Mouse (Mus musculus) neutrophil, adult 5-6 weeks (primary cell): ENCODE results near the gene Traf2. TPM values are rescaled to one million over a fixed set of nuclear protein-coding genes. Genes with fewer than 3 reads are reported as not detected.
A peak's percentile ranks its signal among the peaks of the same experiment; 100 is the strongest.
"Not testable (repeated sequence)": the region's sequence is repeated elsewhere in the genome, so short reads cannot be mapped to it uniquely, and the experiment has no call there.

Source experiments
- ATAC-seq: fragments of 151-379, 151-347 bp; 2 replicates; pipeline ENCODE4 v1.8.0; 2017; ENCODE audit warnings: mild to moderate bottlenecking, moderate TSS enrichment; ENCODE audit not compliant: insufficient number of reproducible peaks, poor library complexity, low FRiP score, severe bottlenecking; ENCODE audit errors: extremely low read depth
- total RNA-seq: library from RNA; stranded (forward); fragments of 200-1000 nt; gene quantifications from 2 replicates; pipeline ENCODE4 v1.2.3, GENCODE M21; 2017

Gene Traf2
- total RNA-seq, 1 experiment from 2014 or later: 30.4 TPM

DNA sequence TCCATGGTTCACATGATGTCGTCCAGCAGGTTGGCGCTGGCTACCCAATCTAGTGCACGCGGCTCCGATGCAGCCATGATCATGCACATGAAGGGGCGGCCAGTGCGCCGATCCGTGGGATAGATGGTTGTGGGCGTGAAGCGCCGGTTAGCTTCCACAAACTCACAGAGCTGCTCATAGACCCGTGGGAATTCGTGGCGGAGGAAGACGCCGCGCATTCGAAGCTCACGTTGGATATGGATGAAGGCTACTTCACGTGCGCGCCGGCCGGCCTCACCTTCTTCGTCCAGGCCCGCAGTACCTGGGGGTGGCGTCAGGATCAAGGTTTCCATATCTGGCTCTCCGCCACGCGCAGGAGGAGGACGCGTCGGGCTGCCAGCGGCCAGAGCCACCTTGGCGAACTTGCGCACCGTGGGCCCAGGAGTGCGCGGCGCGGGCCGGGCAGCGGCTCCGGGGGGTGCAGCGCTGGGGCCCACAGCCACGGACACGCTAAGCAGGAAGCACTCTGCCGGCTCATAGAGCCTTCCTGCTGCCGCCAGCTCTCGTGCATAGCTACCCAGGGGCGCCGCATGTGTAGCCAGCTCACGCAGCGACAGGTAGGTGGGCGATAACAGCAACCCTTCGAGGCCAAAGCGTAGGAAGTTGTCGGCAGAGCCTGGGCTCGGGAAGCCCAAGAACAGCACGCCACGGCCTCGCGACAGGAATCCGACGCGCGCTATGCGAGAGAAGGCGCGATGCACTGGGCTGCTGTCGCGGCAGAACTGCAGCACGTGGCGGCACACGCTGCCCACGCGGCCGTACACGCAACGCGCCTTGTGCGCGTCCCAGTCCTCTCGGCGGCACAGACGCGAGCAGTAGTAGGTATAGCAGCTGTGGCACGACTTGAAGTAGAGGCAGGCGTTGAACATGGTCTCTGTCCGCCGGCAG is 30.5 kb upstream of the Traf2 start:
- no peak for ATAC-seq

- no peak for ATAC-seq
Observed at GRCm38 (mm10) chr2:25576028-25576850, 29.5 kb upstream of the Traf2 start.

- no peak for ATAC-seq
Observed at GRCm38 (mm10) chr2:25575432-25576027, 28.8 kb upstream of the Traf2 start.

DNA sequence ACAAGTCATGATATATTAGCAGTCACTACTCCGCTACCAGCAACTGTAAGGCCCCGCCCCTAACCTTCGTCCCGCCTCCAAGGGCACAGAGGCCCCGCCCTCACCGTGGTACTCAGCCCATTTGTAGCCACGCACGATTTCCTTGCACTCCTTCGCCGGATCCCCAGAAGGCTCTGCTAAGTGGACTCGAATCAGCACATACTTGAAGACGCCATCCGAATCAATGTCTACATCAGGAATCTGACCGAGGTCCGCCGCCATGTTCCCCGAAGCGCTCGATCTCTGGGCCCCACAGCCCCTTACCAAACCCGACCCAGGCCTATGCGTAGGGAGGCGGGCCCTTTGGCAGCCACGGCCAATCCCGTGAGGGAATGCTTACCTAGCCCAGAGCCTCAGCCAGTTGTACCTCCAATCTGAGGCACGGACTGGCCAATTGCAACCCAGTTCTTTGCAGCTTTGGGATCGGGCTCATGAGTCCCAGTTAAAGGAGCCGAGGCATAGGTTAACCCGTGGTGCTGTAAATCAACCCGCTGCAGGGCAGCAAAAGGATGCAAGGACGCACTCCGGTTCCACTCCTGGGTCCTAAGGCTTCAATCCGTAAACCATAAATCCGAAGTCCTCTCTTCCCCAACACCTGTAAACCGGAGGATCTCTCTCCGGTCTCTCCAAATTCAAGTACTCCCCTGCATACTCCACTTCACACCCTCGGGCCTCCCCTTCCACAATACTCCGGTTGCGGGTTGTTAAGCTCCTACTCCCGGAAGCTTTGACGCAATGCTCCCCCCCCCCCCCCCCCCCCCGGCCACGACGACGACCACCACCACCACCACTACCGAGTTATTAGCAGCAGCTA is 28.1 kb upstream of the Traf2 start, which contains the start of the genes Mamdc4 and Phpt1:
TSS of gene Mamdc4 (minus strand) at position 267 of the 853 bp plus-strand sequence.
TSS of gene Phpt1 (minus strand) at position 646 of the 853 bp plus-strand sequence.
- peak; percentile 87 for ATAC-seq

- ATAC-seq: no peak
Observed at GRCm38 (mm10) chr2:25574136-25574535, 27.4 kb upstream of the Traf2 start.

GRCm38 (mm10) chr2:25573068-25573467 is 26.3 kb upstream of the Traf2 start:
- ATAC-seq: no peak

DNA sequence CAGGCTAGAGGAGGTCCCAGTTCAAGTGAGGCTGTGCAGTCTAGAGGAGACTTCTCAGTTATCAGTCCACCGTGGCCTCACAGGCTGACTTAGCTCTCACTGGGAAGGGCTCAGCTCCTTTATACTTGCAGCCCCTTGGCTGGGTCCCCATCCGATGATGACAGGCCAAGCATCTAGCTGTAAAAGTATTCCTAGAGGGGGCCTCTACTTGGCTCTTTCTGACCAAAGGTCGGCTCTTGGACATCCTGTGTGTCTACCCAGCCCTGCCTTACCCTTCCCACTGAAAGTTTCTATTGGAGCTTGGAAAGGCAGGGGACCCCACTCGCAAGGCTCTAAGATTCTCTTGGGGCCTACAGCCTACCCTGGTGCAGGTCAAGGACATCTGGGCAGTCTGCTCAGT is 24.5 kb upstream of the Traf2 start:
- no peak for ATAC-seq

DNA sequence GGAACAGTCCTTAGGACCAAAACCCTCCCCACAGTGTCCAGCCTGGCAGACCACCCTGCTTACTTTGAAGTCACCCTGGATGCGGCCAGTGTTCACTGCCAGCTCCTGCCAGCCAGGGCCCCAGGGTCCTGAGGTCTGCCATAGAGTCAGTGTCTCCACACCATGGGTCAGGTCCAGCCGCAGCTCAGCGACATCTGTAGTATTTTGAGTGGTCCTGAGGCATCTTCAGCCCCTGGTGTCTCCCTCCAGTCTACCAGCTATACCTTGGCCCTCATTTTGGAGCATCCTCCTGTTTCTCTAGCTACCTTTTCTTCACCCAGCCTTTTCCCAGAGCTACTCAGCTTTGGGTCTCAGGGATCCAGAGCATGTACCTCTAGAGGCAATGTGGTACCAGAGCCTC is 22.6 kb upstream of the Traf2 start:
- no peak for ATAC-seq

DNA sequence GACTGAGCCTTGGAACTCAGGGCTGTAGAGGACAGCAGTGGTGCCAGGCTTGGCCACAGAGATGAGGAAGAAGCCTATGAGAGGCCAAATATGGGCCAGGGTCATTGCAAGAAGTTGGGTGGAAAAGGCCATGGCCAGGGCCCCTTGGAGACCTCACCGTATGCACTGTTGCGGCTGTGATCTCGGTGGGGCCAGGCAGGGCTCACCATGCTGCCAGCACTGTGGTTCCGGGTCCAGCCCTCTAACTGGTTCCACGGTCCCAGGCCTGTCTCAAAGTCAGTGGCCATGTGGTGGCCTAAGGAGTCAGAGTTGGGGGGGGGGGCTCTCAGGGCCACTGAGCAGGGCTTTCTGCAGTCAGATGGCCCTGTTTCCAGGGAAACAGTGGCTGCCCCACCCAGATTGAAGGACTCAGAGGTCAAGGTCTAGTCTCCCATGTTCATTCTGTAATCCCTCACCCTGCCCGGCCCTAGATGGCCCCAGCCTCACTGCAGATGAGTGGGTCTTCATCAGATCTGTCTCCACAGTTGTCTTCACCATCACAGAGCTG is 21.8 kb upstream of the Traf2 start:
- ATAC-seq: no peak

DNA sequence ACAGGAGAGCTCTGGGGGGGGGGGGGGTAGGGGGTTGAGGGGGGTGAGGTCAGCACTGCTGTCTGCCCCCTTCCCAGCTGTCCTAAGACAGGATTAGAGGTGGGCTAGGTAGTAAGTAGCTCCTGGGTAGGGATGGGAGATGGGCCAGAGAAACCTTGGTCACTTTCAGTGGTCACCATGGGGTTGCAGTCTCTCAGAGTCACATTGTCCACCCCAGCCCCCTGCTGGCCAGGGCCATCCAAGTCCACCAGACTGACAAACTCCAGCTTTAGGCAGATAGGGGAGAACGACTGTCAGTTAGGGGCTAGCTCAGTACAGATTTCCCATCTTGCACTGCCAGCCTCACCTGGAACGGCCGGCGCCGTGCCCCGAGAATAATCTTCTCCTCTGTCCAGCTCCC is 19.8 kb upstream of the Traf2 start:
- no peak for ATAC-seq

GRCm38 (mm10) chr2:25565741-25566140 is 19.0 kb upstream of the Traf2 start:
- ATAC-seq: no peak

GRCm38 (mm10) chr2:25561946-25562345 is 15.2 kb upstream of the Traf2 start:
- no peak for ATAC-seq

DNA sequence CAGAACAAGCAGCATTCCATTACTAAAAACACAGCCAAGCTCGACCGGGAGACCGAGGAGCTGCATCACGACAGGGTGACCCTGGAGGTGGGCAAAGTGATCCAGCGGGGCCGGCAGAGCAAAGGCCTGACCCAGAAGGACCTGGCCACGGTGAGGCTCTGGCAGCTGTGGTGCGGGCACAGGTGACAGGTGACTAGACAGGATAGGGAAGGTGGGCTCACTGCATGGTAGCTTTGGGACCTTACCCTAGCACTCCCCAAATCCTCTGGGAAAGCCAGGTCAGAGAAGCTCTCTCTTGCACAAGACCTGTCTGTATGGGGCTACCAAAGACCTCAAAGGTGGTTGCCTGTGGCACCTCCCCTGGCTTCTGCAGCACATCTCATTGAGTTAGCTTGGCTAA is 13.8 kb upstream of the Traf2 start:
- ATAC-seq: no peak

DNA sequence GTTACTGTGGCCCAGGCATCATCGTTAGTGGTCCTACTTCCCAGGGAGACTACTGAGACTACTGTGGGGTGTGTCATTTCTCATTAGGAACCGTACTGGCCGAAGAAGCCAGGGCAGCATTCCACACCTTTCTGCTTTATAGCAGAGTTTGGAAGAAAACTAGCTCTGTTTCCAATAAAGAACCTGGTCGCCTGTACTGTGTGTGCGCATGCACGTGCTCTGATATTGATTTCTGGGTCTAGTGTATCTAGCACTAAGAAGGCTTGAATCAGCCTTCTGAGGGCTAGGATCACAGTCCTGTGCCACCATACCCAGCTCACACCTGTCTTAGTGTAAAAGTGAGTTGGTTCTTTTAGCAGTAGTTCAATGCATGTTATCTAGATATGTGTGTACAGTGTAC is 12.0 kb upstream of the Traf2 start:
- ATAC-seq: no peak

DNA sequence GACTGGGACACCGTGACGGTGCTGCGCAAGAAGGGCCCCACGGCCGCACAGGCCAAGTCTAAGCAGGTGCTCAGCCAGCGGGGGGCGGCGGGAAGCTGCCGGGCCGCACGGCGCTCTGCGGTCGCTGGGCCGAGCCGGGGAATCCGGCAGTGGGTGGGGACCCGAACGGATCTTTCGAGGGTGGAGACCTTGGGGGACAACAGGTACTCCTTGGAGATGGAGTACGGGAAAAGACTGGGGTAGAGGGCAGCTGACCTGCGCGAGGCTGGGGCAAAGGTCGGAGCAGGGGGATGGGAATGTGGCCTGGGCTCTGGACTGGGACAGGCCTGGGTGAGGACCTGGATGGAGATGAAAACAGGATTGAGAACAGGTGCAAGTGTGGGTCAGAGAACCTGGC is 11.2 kb upstream of the Traf2 start:
- no peak for ATAC-seq

DNA sequence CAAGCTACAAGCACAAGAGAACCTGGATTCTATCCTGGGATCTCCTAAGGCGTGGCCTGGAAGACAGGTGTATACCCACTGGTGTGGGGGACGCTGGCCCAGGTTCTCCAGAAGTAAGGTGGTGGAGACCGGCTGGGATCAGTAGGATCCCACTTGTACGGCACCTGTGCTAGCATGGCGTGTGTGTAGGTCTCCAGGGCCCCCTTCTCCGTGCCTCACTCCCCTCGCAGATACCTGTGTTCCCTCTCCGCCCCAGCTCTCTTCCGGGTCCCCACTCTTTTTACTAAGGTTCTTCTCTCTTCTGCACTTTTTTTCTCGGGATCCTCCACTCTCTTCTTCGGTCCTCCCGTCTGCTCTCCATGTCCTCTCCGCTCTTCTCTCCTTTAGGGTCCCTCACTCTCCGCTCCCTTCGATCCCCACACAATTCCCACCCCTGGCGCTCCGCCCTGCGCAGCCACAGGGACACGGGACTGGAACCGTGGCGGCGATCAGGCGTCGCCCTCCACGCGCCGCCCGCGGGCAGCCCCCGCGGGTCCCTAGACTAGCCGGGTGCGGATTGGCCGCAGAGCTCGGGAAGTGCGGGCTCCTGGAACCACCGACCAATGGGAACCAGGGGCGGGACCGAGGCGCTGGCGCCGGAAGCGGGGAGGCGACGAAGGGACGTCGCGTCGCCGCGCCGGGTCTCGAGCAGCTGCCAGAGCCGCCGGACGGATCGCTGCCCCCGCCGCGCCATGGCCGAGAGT is 10.7 kb upstream of the Traf2 start, which contains the start of gene Edf1:
TSS of gene Edf1 (plus strand) at position 627 of the 743 bp plus-strand sequence.
- peak; percentile 93 for ATAC-seq

DNA sequence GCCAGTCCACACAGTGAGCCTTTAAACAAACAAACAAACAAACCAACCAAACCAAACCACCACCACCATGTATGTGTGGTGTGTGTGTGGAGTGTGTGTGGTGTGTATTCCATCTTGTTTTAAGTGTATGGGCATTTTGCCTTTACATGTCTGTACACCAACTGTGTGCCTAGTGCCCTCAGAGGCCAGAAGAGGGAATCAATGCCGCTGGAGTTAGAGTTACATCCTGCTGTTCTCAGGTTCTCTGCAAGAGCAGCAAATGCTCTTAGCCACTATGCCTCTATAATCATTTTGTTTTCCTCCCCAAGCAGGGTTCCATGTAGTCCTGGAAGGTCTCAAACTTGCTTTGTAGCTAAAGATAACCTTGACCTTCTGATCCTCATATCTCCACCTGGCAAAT is 9.6 kb upstream of the Traf2 start:
- ATAC-seq: no peak

- not testable (repeated sequence) for ATAC-seq
Observed at GRCm38 (mm10) chr2:25555479-25555878, 8.7 kb upstream of the Traf2 start.
